Mouse (Mus musculus) kidney, postnatal 4 days (tissue): ENCODE data around the gene Txndc17.
"Not testable (repeated sequence)": the region's sequence is repeated elsewhere in the genome, so short reads cannot be mapped to it uniquely, and the experiment has no call there.

Experiments
- DNase-seq, 2 experiments: peaks; one replicate each; pipeline ENCODE4 v3.0.0; 2021; ENCODE audit warnings: mixed read lengths in 2 of 2

Gene Txndc17

GRCm38 (mm10) chr11:72207204-72207833 is at the start of gene Txndc17, which contains the start of gene 4933427D14Rik:
Txndc17 (plus strand) TSS chr11:72207547.
4933427D14Rik (minus strand) TSS chr11:72207459.
- peak; percentile 93 to 95 for DNase-seq

GRCm38 (mm10) chr11:72163198-72163597 is 44.1 kb upstream of the Txndc17 start:
- DNase-seq, result no peak

DNA sequence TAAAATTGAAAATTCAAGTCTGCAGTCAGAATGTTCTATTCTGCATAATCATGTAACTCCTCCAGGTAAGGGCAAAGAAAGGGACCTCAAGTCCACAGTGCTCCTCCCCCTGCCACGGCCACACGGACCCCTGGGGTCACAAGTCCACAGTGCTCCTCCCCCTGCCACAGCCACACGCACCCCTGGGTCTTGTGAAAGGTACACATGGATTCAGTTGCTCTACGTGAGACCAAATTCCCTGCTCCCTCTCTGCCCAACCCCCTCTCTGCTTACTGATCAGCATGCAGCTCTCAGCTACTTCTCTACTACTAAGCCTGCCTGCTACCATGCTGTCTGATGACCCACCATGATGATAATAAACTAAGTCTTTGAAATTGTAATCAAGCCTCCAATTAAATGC is 37.5 kb upstream of the Txndc17 start:
- DNase-seq, result no peak

DNA sequence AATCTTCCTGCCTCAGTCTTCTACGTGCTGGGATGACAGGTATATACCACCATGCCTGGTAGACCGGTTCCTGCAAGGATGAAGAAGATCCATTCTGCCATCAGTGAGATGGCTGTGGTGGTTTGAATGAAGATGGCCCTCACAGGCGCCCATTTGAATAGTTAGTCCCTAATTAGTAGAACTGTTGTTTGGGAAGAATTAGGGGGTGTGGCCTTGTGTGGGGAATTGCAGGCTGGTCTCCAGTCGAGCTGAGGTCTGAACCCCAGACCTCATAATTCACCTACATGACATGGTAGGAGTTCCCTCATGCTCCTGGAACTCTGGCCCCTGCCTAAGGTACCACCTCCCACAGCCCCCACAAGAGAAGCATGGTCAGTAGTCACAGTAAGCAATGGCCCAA is 35.4 kb upstream of the Txndc17 start:
- not testable (repeated sequence) for DNase-seq

GRCm38 (mm10) chr11:72173506-72173905 is 33.8 kb upstream of the Txndc17 start:
- no peak for DNase-seq

GRCm38 (mm10) chr11:72174721-72175120 is 32.6 kb upstream of the Txndc17 start:
- no peak for DNase-seq

- DNase-seq, result no peak
Measured at GRCm38 (mm10) chr11:72175966-72176365, 31.4 kb upstream of the Txndc17 start.

GRCm38 (mm10) chr11:72176553-72176952 is 30.8 kb upstream of the Txndc17 start:
- DNase-seq, result no peak

- DNase-seq, result no peak
Measured at GRCm38 (mm10) chr11:72180556-72180955, 26.8 kb upstream of the Txndc17 start.

- no peak for DNase-seq
Measured at GRCm38 (mm10) chr11:72181136-72181535, 26.2 kb upstream of the Txndc17 start.

DNA sequence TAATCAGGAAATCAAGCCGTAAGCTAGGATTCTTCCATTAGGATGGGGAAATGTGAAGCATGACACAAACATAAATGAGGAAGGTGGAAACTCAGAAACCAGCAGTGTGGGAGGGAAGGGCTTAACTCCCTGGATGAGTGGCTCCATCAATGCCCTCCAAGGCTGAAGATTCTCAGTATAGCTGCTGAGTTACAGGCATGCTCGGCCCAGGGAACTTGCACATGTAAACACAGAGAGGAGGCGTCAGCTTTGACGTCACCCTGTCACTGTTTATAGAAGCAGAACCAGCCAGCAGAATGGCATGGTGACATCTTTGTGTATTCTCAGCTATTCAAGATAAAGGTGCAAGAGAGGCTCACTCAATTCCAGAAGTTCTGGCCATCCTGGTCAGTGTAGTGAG is 23.1 kb upstream of the Txndc17 start:
- DNase-seq, result no peak

DNA sequence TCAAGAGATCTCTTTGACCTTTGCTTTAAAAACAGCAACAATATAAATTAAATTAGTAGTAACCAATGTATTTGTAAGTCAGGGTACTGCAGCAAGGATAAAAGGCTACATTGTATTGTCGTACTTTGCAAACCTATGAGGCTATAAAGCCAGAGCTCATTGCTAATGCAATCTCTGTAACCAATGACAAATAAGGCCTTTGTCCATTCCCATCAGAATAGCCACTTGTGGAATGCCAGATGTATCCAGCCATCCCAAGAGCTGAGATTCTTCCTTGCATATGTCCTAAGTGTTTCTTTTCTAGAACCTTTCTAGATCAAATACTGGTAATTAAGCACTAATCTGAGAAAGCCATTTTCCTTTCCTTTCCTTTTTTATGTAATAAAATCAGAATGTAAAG is 16.5 kb upstream of the Txndc17 start:
- DNase-seq, result no peak

GRCm38 (mm10) chr11:72194259-72194658 is 13.1 kb upstream of the Txndc17 start:
- DNase-seq, result no peak

GRCm38 (mm10) chr11:72196506-72196905 is 10.8 kb upstream of the Txndc17 start:
- DNase-seq, result no peak

DNA sequence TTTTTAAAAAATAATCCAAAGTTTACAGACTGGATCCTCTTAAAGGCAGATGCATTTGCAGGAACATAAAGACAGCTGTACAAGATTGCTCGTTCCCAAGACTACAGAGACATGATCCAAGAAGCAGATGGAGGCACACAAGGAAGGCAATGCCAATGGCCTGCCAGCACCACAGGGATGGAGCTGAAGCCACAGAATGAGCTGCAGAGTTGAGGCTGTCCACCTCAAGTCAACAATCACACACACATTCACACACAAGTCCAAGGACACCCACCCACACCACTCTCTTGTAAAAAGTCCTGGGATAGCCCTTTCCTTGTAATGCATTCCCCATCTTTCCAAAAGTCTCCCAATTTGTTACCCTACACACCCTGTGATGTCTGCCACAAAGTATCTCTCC is 3.9 kb upstream of the Txndc17 start:
- no peak for DNase-seq

DNA sequence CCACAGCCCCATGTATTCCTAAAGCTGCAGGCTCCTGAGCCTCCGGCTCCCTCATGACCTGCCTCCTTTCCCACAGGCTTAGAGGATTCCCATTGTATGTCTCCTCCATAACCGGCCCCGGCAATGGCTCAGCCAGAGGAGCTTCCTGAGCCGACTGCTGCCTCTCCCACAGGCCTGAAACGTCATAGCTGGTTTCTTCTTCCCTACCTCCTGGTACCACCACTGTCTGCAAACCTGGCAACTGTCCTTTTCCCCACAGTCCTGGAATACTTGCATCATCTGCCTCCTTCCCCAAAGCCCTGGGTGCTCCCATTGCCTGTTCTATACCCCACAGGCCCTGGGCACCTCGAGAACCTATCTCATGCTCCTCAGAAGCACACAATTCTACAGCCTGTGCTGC is 2.1 kb upstream of the Txndc17 start:
- no peak for DNase-seq

DNA sequence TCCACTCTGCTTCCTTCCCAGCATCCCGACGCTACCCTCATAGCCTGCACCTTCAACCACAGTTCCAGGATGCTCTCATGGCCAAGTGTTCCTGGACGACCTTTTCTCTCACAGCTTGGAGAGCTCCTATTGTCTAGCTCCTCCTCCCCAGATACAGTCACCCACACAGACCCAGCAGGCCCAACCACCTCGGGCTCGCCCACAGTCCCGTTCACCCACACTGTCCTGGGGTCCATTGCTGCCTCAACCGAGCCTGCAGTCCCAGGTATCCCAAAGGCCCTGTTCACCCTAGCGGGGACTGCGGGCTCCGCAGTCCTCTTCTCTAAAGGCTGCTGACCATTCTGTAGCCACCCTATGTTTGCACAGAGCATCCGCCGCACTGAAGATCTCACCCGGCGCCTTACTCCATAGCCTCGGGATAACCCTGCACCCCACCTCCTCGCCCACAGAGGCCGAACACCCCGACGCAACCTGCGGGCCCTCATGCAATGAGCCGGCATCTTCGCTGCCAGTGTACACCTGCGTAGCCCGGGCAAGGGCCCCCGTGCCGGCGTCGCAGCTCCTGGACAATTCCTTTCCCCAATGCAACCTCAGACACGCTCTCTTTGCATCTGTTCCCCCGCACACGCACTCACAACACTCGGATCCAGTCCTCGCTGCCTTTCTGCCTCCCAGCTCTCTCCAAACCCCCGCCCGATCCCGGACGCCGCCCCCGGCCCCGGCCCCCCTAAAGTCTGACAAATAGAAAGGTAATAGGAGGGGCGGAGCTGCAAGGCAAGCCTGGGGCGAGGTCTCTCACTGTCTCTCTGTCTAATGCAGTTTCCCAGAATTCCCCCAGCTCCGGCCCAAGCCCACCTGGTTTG is 775 bp upstream of the Txndc17 start, which contains the start of gene Gm43951:
Gene Gm43951 (minus strand): TSS at position 500 of the 863 bp plus-strand sequence.
- peak; percentile 43 to 68 for DNase-seq

DNA sequence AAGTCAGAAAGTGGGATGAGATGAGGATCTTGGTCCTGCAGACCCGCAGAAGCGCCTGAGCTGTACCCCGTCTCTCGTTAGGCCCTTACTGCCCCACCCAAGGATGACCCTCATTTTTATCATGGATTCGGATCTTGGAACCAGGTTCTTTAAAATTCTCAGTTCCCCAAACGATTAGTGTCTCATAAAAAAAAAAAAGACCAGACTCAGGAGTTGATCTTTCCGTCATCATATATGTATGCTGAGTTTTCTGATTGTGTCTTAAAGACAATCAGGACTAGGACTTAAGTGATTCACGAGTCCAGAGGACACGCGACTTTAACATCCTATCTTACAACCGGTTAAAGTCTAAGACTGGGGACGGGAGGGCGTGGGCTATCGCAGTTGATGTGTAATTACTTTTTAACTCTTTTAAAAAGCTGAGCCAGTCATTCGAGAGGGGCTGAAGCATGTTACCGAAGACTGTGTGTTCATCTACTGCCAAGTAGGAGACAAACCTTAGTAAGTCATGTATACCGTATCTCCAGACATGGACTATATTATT is 559 bp downstream of the Txndc17 start:
- DNase-seq, result no peak

DNA sequence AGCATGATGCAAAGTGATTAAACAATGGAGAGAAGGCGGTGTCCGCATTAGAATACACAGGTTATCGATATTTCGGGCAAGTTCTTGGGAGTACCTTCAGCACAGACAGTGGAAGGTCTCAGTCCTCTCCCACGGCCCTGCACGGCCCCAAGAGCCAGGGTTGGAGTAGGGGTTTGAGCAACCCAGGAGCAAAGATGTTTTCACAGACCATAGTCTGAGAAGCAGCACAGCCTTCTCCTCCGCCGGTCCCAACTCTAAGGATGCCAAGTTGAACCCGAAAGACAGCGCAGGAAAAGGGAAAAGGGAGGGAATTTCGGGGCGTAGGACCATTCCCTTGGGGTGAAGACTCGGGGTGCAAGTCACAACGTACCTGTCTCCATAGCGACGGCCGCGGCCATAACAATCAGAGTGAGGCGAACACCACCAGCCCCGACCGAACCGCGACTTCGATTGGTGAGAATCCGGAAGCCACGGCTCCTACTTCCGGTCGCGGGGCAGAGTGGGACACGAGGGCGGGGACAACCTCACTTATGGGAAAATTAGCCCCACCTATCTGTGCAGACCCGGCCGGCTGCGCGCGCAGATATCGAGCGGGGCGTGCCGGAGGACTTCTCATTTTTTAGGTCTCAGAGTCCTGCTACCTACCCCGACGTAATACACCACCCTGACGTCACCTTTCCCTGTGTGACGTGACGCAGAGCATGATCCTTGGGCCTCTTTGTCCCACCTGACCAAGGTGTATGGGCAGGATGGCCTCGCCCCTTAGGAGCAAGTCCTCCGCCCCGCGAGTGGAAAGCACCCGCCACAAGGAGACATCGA is 7.5 kb downstream of the Txndc17 start:
- peak; percentile 97 to 98 for DNase-seq

- peak; percentile 79 to 86 for DNase-seq
Measured at GRCm38 (mm10) chr11:72215410-72215797, 8.1 kb downstream of the Txndc17 start, which contains the start of gene Med31. Med31 (minus strand) TSS chr11:72215592.

GRCm38 (mm10) chr11:72217116-72217515 is 9.8 kb downstream of the Txndc17 start:
- no peak for DNase-seq

GRCm38 (mm10) chr11:72221278-72221677 is 13.9 kb downstream of the Txndc17 start:
- peak; percentile 81 to 83 for DNase-seq

- DNase-seq, result no peak
Measured at GRCm38 (mm10) chr11:72223414-72223813, 16.1 kb downstream of the Txndc17 start.
